Comparison of ENCODE assay signal across 18 mouse cellular contexts in the genomic region with DNA sequence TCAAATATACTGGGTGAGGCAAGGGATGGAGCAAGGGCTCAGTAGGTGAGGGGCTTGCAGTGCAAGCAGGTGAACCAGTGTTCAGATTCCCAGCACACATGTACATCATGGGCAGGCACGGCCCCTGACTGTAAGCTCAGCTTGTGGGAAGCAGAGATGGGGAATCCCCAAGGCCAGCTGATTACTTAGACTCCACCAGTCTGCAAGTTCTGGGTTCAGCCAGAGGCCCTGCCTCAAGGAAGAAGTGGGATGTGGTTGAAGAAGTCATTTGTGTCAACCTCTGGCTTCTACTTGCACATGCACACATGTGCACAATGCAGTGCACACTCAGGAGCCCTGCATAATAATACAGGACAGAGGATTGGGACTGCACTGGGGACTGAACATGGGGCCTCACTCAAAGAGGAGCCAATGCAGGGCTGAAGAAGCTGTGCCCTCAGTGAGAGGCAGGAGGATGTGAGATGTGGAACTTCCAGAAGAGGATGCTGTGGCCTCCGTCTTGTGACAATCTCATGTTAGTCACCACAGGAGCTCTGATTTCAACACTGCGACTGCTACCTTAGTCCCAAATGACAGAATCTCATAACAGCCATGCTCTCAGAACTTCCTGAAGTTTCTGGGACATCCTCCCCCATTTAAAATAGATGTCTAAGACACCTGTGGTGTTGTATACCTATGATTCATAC. TPM values are rescaled to one million over a fixed set of nuclear protein-coding genes. Genes with fewer than 3 reads are reported as not detected.
DNase-seq lines count a peak whose midpoint lies in the region; ATAC-seq and TF ChIP-seq lines count a peak whose summit lies in the region.
"Had no signal": no experiment of that assay in that cellular context is flagged by ENCODE, and none has a peak within 500 bp of the region (broad histone marks: within the 10 kb centered on the region; RNA-seq: fewer than 3 reads in every experiment).

No protein-coding gene starts in this region.

- H3K36me3 ChIP-seq in kidney, adult 2 months (ENCODE audit: control insufficient read depth, insufficient read depth, low read length): no peaks in the 10 kb centered on the region
- no peaks in the 10 kb centered on the region for H3K36me3 ChIP-seq in kidney, embryonic 14.5 days (ENCODE audit: control insufficient read depth, insufficient read depth, low read length)
- no peaks in the 10 kb centered on the region for H3K36me3 ChIP-seq in spleen, adult 2 months (ENCODE audit: control insufficient read depth, insufficient read depth, low read length)
- H3K36me3 ChIP-seq in embryonic facial prominence, embryonic 10.5 days (replicated peaks): no peaks in the 10 kb centered on the region
- H3K36me3 ChIP-seq: hindbrain, embryonic 10.5 days; stomach, embryonic 15.5 days had no signal

- ATAC-seq in kidney, embryonic 14.5 days (ENCODE audit: low FRiP score, low TSS enrichment): no peak
- peak; percentile 82 for ATAC-seq in megakaryocyte, adult 5-6 weeks (ENCODE audit: poor library complexity, severe bottlenecking)
- ATAC-seq: forebrain, embryonic 13.5 days; inflammation-experienced regulatory T-cells, adult 6 months had no signal

- 0 out of 2 replicates have a peak, but pooled peaks cover under 1% of the 10 kb centered on the region for H3K9me3 ChIP-seq in kidney, embryonic 14.5 days (ENCODE audit: control insufficient read depth, low read length)
- no peaks in the 10 kb centered on the region for H3K9me3 ChIP-seq in embryonic facial prominence, embryonic 10.5 days
- H3K9me3 ChIP-seq: hindbrain, embryonic 10.5 days; stomach, embryonic 15.5 days had no signal

- TF ChIP-seq POLR2A in kidney, adult 2 months (IDR thresholded peaks at IDR 0.05; ENCODE audit: low read depth, low read length): no peak
- no peak for TF ChIP-seq POLR2A in spleen, adult 2 months (IDR thresholded peaks at IDR 0.05; ENCODE audit: low read depth, low read length)

- H3K9ac ChIP-seq in kidney, embryonic 14.5 days (ENCODE audit: low read depth, low read length): no peak overlapping the region
- H3K9ac ChIP-seq: forebrain, embryonic 13.5 days; liver, embryonic 14.5 days; stomach, embryonic 15.5 days had no signal

- 88% methylated on average over 3 of the region's 3 CpGs for WGBS in kidney, adult 2 months
- WGBS in kidney, embryonic 14.5 days: 87% methylated on average over 3 of the region's 3 CpGs
- WGBS in spleen, adult 2 months: 28% methylated on average over 3 of the region's 3 CpGs
- WGBS in embryonic facial prominence, embryonic 10.5 days: 90% methylated on average over 3 of the region's 3 CpGs

- H3K4me1 ChIP-seq in kidney, adult 2 months (ENCODE audit: control insufficient read depth, insufficient read depth, low read length): no peaks in the 10 kb centered on the region
- no peaks in the 10 kb centered on the region for H3K4me1 ChIP-seq in kidney, embryonic 14.5 days (ENCODE audit: control insufficient read depth, insufficient read depth, low read length)
- peaks cover 15% of the 10 kb centered on the region; the same call in 1 of the 2 replicates for H3K4me1 ChIP-seq in spleen, adult 2 months (ENCODE audit: control insufficient read depth, insufficient read depth, insufficient read length)
- H3K4me1 ChIP-seq in embryonic facial prominence, embryonic 10.5 days: no peaks in the 10 kb centered on the region
- H3K4me1 ChIP-seq: forebrain, embryonic 13.5 days; hindbrain, embryonic 10.5 days; stomach, embryonic 15.5 days had no signal

- peak; percentile 9 for DNase-seq in kidney, adult 2 months
- peak in 1 of 2 experiments; percentile 39 for DNase-seq in spleen, adult 2 months (ENCODE audit: low read depth in 1 of 2, low spot score in 2 of 2)
- DNase-seq in spleen, postnatal 4 days (ENCODE audit: low spot score in 2 of 2): no peak
- no peak for DNase-seq in ovary, postnatal 36 days (ENCODE audit: low spot score)
- DNase-seq in embryonic facial prominence, embryonic 10.5 days (ENCODE audit: low spot score): no peak
- DNase-seq in layer of hippocampus, postnatal 25 days (ENCODE audit: extremely low spot score in 1 of 2, low spot score in 1 of 2): no peak
- DNase-seq: adrenal gland, adult 2 months; cerebellum, adult 8-10 months; embryo, embryonic 11 days; right cerebral cortex, postnatal 25 days had no signal

- no peaks in the 10 kb centered on the region for H3K27me3 ChIP-seq in kidney, adult 2 months (replicated peaks; ENCODE audit: control insufficient read depth, insufficient read depth, low read length)
- no peaks in the 10 kb centered on the region for H3K27me3 ChIP-seq in kidney, embryonic 14.5 days (ENCODE audit: control insufficient read depth, insufficient read depth, low read length)
- no peaks in the 10 kb centered on the region for H3K27me3 ChIP-seq in spleen, adult 2 months (ENCODE audit: control insufficient read depth, insufficient read depth, low read length)
- no peaks in the 10 kb centered on the region for H3K27me3 ChIP-seq in embryonic facial prominence, embryonic 10.5 days (replicated peaks; ENCODE audit: low read depth, poor library complexity, severe bottlenecking)
- H3K27me3 ChIP-seq: forebrain, embryonic 13.5 days; stomach, embryonic 15.5 days had no signal

- no peak overlapping the region for H3K27ac ChIP-seq in kidney, adult 2 months (ENCODE audit: insufficient read depth, low read depth, low read length)
- no peak overlapping the region for H3K27ac ChIP-seq in kidney, embryonic 14.5 days (ENCODE audit: low read depth, low read length)
- H3K27ac ChIP-seq in spleen, adult 2 months (ENCODE audit: insufficient read depth, low read length): no peak overlapping the region
- no peak overlapping the region for H3K27ac ChIP-seq in embryonic facial prominence, embryonic 10.5 days (replicated peaks)
- H3K27ac ChIP-seq: forebrain, embryonic 13.5 days; hindbrain, embryonic 10.5 days; liver, embryonic 14.5 days; stomach, embryonic 15.5 days had no signal

- H3K4me3 ChIP-seq in kidney, adult 2 months (ENCODE audit: insufficient read depth, low read depth, low read length): no peak overlapping the region
- no peak overlapping the region for H3K4me3 ChIP-seq in kidney, embryonic 14.5 days (ENCODE audit: low read length)
- H3K4me3 ChIP-seq in spleen, adult 2 months (ENCODE audit: extremely low read depth, insufficient read depth, insufficient read length): no peak overlapping the region
- no peak overlapping the region for H3K4me3 ChIP-seq in embryonic facial prominence, embryonic 10.5 days
- H3K4me3 ChIP-seq: forebrain, embryonic 13.5 days; hindbrain, embryonic 10.5 days; myocyte; stomach, embryonic 15.5 days had no signal

- no peak for TF ChIP-seq CTCF in kidney, adult 2 months (conservative IDR thresholded peaks at IDR 0.05; ENCODE audit: insufficient read depth, insufficient read length, low read depth, low read length)
- peak; percentile 5; the same call in 1 of the 2 replicates for TF ChIP-seq CTCF in spleen, adult 2 months (IDR thresholded peaks at IDR 0.05; ENCODE audit: extremely low read depth, insufficient read depth, insufficient read length, insufficient replicate concordance)

- no peak overlapping the region for H3K4me2 ChIP-seq in kidney, embryonic 14.5 days (replicated peaks; ENCODE audit: low read depth, low read length)
- H3K4me2 ChIP-seq: forebrain, embryonic 13.5 days; stomach, embryonic 15.5 days had no signal

RNA-seq across cellular contexts. Expression of gene Card11, which starts 3.8 kb away (rescaled TPM):
- 0.64 and 2.4 TPM in 2 replicates for polyA plus RNA-seq in kidney, adult 2 months (2012; rRNA removed)
- 0.19 and 0.20 TPM in 2 replicates for polyA plus RNA-seq in kidney, embryonic 14.5 days (2014; fragmentation: Nextera tagmentation; extraction: Ambion mirVana)
- 63.7 and 80.7 TPM in 2 replicates for polyA plus RNA-seq in spleen, adult 2 months (2012; rRNA removed)
- 3.7 and 4.0 TPM in 2 replicates for total RNA-seq in megakaryocyte, adult 5-6 weeks (2015)
- 2.5 and 4.2 TPM in 2 replicates for total RNA-seq in megakaryocyte, adult 5-6 weeks (2017)
- polyA plus RNA-seq in embryonic facial prominence, embryonic 10.5 days (2016; fragmentation: Nextera tagmentation; extraction: Ambion mirVana): 0.04 and 0.09 TPM in 2 replicates
- total RNA-seq in layer of hippocampus, postnatal 25 days (2021): under 1 TPM; 0.15 to 0.21 TPM
- polyA plus RNA-seq: forebrain, embryonic 13.5 days had no signal

Comparison
In these comparisons a context has a peak if more than half of its experiments do, and no peak if none do; other contexts are left out.
1. RNA of gene Card11, which starts 3.8 kb away (polyA plus RNA-seq): 63.7 to 80.7 TPM in spleen, adult 2 months; 0.64 to 2.4 TPM in kidney, adult 2 months, 0.19 to 0.20 TPM in kidney, embryonic 14.5 days and 0.04 to 0.09 TPM in embryonic facial prominence, embryonic 10.5 days; every median in the first group is over 10 times any median in the second.